Mouse (Mus musculus) myocyte (in vitro differentiated cells): Measurements from ENCODE around the gene Sat2. TPM values are rescaled to one million over a fixed set of nuclear protein-coding genes. Genes with fewer than 3 reads are reported as not detected.

ENCODE experiments used
- H3K27me3 ChIP-seq: one replicate; pipeline ENCODE4 v1.6.1; 2011; ENCODE audit not compliant: control insufficient read depth, insufficient read depth, insufficient read length
- H3K36me3 ChIP-seq: one replicate; pipeline ENCODE4 v1.6.1; 2011; ENCODE audit not compliant: control insufficient read depth, insufficient read depth
- H3K4me2 ChIP-seq: one replicate; pipeline ENCODE4 v1.6.1; 2011; ENCODE audit warnings: low read depth, control low read depth
- H3K4me3 ChIP-seq: one replicate; pipeline ENCODE4 v1.5.1; 2011; ENCODE audit warnings: mild to moderate bottlenecking, control low read depth, moderate library complexity
- H3K79me2 ChIP-seq: one replicate; pipeline ENCODE4 v1.6.1; 2011; ENCODE audit not compliant: control insufficient read depth, insufficient read depth
- H3ac ChIP-seq: one replicate; pipeline ENCODE4 v1.6.1; 2011; ENCODE audit not compliant: control insufficient read depth, insufficient read length
- CEBPB ChIP-seq: IDR thresholded peaks from 2 replicates; pipeline ENCODE4 v1.6.1; 2011; ENCODE audit warnings: mild to moderate bottlenecking, moderate library complexity; ENCODE audit not compliant: poor library complexity, insufficient read depth, severe bottlenecking
- E2F4 ChIP-seq: IDR thresholded peaks from one replicate; pipeline ENCODE4 v1.6.1; 2011; ENCODE audit warnings: mild to moderate bottlenecking, control low read depth, moderate library complexity; ENCODE audit not compliant: insufficient read depth
- MAX ChIP-seq: IDR thresholded peaks from one replicate; pipeline ENCODE4 v1.6.1; 2011; ENCODE audit warnings: low read depth, mild to moderate bottlenecking, control low read depth
- MYOD1 ChIP-seq, 3 experiments: IDR thresholded peaks; one replicate each; pipeline ENCODE4 v1.6.1; 2011; ENCODE audit warnings: control low read depth in 2 of 3, low read depth in 2 of 3, mild to moderate bottlenecking in 2 of 3, moderate library complexity in 1 of 3; ENCODE audit not compliant: insufficient read length in 2 of 3, control insufficient read depth in 1 of 3
- MYOG ChIP-seq, 3 experiments: IDR thresholded peaks; one replicate each; pipeline ENCODE4 v1.6.1; 2011; ENCODE audit warnings: control low read depth in 2 of 3, low read depth in 2 of 3, mild to moderate bottlenecking in 2 of 3; ENCODE audit not compliant: insufficient read length in 2 of 3, control insufficient read depth in 1 of 3, insufficient read depth in 1 of 3
- POLR2A ChIP-seq: IDR thresholded peaks from one replicate; pipeline ENCODE4 v1.6.1; 2011; ENCODE audit warnings: low read depth, mild to moderate bottlenecking, control low read depth, moderate library complexity; ENCODE audit not compliant: insufficient read length
- POLR2AphosphoS2 ChIP-seq: IDR thresholded peaks from one replicate; pipeline ENCODE4 v1.6.1; 2011; ENCODE audit warnings: low read depth, control low read depth; ENCODE audit not compliant: insufficient read length
- REST ChIP-seq: IDR thresholded peaks from one replicate; pipeline ENCODE4 v1.6.1; 2011; ENCODE audit warnings: mild to moderate bottlenecking, control low read depth, moderate library complexity; ENCODE audit not compliant: insufficient read depth, insufficient read length
- SRF ChIP-seq: IDR thresholded peaks from one replicate; pipeline ENCODE4 v1.6.1; 2011; ENCODE audit warnings: low read depth; ENCODE audit not compliant: control insufficient read depth, insufficient read length
- TCF12 ChIP-seq: IDR thresholded peaks from one replicate; pipeline ENCODE4 v1.6.1; 2011; ENCODE audit warnings: mild to moderate bottlenecking, control low read depth; ENCODE audit not compliant: poor library complexity, insufficient read depth, severe bottlenecking
- TCF3 ChIP-seq: IDR thresholded peaks from one replicate; pipeline ENCODE4 v1.6.1; 2011; ENCODE audit warnings: low read depth, control low read depth; ENCODE audit not compliant: insufficient read length
- USF1 ChIP-seq: IDR thresholded peaks from one replicate; pipeline ENCODE4 v1.6.1; 2011; ENCODE audit warnings: low read depth, mild to moderate bottlenecking, control low read depth, moderate library complexity
- polyA plus RNA-seq: library from polyadenylated mRNA; unstranded; fragments of >200 nt; fragmentation: generic; extraction: Trizol; gene quantifications from one replicate; pipeline ENCODE4 v1.2.1, GENCODE M21; 2012; ENCODE audit warnings: missing spikeins

Sat2 gene
- polyA plus RNA-seq, 1 experiment = 3.6 TPM

DNA sequence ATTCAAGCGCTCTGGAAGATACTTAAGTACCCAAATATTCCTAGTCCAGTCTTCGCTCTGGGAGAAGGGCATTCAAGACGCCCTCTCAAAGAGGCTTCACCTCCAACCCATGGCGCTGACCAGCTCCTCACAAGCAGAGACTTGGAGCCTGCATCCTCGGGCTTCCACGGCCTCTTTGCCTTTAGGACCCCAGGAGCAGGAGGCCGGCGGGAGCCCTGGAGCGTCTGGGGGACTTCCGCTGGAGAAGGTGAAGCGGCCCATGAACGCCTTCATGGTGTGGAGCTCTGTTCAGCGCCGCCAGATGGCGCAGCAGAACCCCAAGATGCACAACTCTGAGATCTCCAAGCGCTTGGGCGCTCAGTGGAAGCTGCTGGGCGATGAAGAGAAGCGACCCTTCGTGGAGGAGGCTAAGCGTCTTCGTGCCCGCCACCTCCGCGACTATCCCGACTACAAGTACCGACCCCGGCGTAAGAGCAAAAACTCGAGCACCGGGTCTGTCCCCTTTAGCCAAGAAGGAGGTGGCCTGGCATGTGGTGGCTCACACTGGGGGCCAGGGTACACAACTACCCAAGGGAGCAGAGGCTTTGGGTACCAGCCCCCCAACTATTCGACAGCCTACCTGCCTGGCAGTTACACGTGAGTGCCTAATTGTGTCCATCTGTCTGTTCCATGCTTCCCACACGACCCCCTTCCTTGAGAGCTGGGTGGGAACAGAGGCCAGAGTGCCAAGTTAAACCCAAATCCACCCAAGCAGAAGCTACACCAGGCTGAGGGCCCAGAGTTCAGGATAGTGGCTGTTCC is 33.6 kb downstream of the Sat2 start, which contains the start of gene Sox15:
Sox15 (plus strand) TSS at position 51 of the 801 bp plus-strand sequence.
- Histone ChIP-seq H3K27me3 (no peaks in the 10 kb centered on the region), H3K36me3 (peaks cover 10% of the 10 kb centered on the region), H3K4me3 (no peak within 1 kb of the TSS), H3ac (no peak within 1 kb of the TSS), H3K79me2 (peaks cover 9% of the 10 kb centered on the region), H3K4me2 (no peak within 1 kb of the TSS)
- TF ChIP-seq SRF (no peak), POLR2AphosphoS2 (no peak), USF1 (no peak), REST (no peak), TCF3 (no peak), E2F4 (no peak), MAX (no peak), POLR2A (no peak)

GRCm38 (mm10) chr11:69656065-69656455 is 34.2 kb downstream of the Sat2 start:
- Histone ChIP-seq H3ac (no peak overlapping the region), H3K79me2 (peaks cover 15% of the 10 kb centered on the region), H3K36me3 (peaks cover 7% of the 10 kb centered on the region), H3K27me3 (no peaks in the 10 kb centered on the region), H3K4me2 (no peak overlapping the region), H3K4me3 (no peak overlapping the region)
- no peak for TF ChIP-seq REST
- TF ChIP-seq CEBPB = no peak
- TF ChIP-seq POLR2AphosphoS2 = no peak
- TF ChIP-seq TCF3 = no peak
- no peak for TF ChIP-seq POLR2A
- TF ChIP-seq MYOD1 (IDR thresholded peaks at IDR 0.05; ENCODE audit: control insufficient read depth in 1 of 3, insufficient read length in 2 of 3, low read depth in 2 of 3) = no peak
- no peak for TF ChIP-seq TCF12
- no peak for TF ChIP-seq MYOG (IDR thresholded peaks at IDR 0.05; ENCODE audit: control insufficient read depth in 1 of 3, insufficient read depth in 1 of 3, insufficient read length in 2 of 3, low read depth in 2 of 3)
- no peak for TF ChIP-seq SRF
- TF ChIP-seq USF1 = no peak
- no peak for TF ChIP-seq MAX
- TF ChIP-seq E2F4 = no peak

- no peak for TF ChIP-seq MYOG (IDR thresholded peaks at IDR 0.05; ENCODE audit: control insufficient read depth in 1 of 3, insufficient read depth in 1 of 3, insufficient read length in 2 of 3, low read depth in 2 of 3)
- TF ChIP-seq USF1 = no peak
- TF ChIP-seq SRF = no peak
- TF ChIP-seq MAX = no peak
- TF ChIP-seq POLR2A = no peak
- no peak for TF ChIP-seq CEBPB
- TF ChIP-seq TCF3 = no peak
- no peak for TF ChIP-seq REST
- no peak for TF ChIP-seq POLR2AphosphoS2
- no peak for TF ChIP-seq E2F4
- no peak for TF ChIP-seq MYOD1 (IDR thresholded peaks at IDR 0.05; ENCODE audit: control insufficient read depth in 1 of 3, insufficient read length in 2 of 3, low read depth in 2 of 3)
- no peak for TF ChIP-seq TCF12
- H3K4me2 ChIP-seq = no peak overlapping the region
- H3ac ChIP-seq = no peak overlapping the region
- peaks cover 23% of the 10 kb centered on the region for H3K79me2 ChIP-seq
- H3K4me3 ChIP-seq = no peak overlapping the region
- peaks cover 6% of the 10 kb centered on the region for H3K36me3 ChIP-seq
- H3K27me3 ChIP-seq = no peaks in the 10 kb centered on the region
Measured at GRCm38 (mm10) chr11:69656617-69657461, 35.0 kb downstream of the Sat2 start.

DNA sequence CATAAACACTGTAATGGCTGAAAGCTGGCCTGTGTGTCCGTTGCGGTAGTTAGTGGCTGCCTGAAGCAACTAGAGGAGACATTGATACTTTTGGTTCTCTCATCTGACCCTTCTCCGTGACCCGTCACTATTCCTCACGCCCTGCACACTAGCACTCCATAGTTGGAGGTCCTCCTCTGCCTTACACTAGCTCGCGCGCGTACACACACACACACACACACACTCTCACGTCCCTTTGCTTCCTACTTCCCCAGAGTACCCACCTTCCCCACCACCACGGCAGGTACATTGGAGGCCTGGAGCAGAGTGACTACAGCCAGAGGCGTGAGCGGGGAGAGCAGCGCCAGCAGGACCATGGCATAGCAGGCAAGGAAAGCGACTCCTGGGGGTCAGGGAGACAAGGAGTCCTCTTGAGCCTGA is 35.6 kb downstream of the Sat2 start:
- H3K27me3 ChIP-seq = no peaks in the 10 kb centered on the region
- no peak overlapping the region for H3ac ChIP-seq
- no peak overlapping the region for H3K4me2 ChIP-seq
- H3K4me3 ChIP-seq = no peak overlapping the region
- H3K36me3 ChIP-seq = no peaks in the 10 kb centered on the region
- TF ChIP-seq MYOG (IDR thresholded peaks at IDR 0.05; ENCODE audit: control insufficient read depth in 1 of 3, insufficient read depth in 1 of 3, insufficient read length in 2 of 3, low read depth in 2 of 3) (no peak), REST (no peak), USF1 (no peak), POLR2A (peak; percentile 2), POLR2AphosphoS2 (no peak), E2F4 (no peak)
- H3K79me2 ChIP-seq = peaks cover 23% of the 10 kb centered on the region
